Mouse (Mus musculus): ENCODE data around the gene Ecsit. TPM values are rescaled to one million over a fixed set of nuclear protein-coding genes. Genes with fewer than 3 reads are reported as not detected.

Ecsit gene
- polyA plus RNA-seq, 1 experiment from 2014 or later, result 47.7 TPM

- peak overlapping the region; percentile 91; the same call in 1 of the 2 replicates for H3K9ac ChIP-seq
- H3K4me1 ChIP-seq, result peaks cover 21% of the 10 kb centered on the region
- peak overlapping the region; percentile 94 for H3K4me2 ChIP-seq
- peaks cover 12% of the 10 kb centered on the region for H3K36me3 ChIP-seq (ENCODE audit: poor library complexity, severe bottlenecking)
- no peak overlapping the region for H3K27ac ChIP-seq
- H3K4me3 ChIP-seq, result peak overlapping the region; percentile 80
- no peak for ATAC-seq
- WGBS, result 47% methylated on average over 10 of the region's 10 CpGs
- no peaks in the 10 kb centered on the region for H3K9me3 ChIP-seq (replicated peaks)
- H3K27me3 ChIP-seq, result peaks cover 5% of the 10 kb centered on the region; the same call in 1 of the 2 replicates
These were observed 32.7 kb upstream of the Ecsit start for GRCm38 (mm10) chr9:22117754-22118456.

- WGBS, result under 1% methylated on average over 52 of the region's 52 CpGs
- Histone ChIP-seq H3K4me2 (peak within 1 kb of the TSS; percentile 94), H3K4me1 (peaks cover 21% of the 10 kb centered on the region), H3K36me3 (ENCODE audit: poor library complexity, severe bottlenecking) (peaks cover 22% of the 10 kb centered on the region), H3K27ac (peak within 1 kb of the TSS; percentile 72), H3K9ac (peak within 1 kb of the TSS; percentile 91), H3K27me3 (peaks cover 5% of the 10 kb centered on the region; the same call in 1 of the 2 replicates), H3K9me3 (replicated peaks) (no peaks in the 10 kb centered on the region), H3K4me3 (peak within 1 kb of the TSS; percentile 80)
- peak; percentile 98 for ATAC-seq
These were observed 31.6 kb upstream of the Ecsit start, which contains the start of gene Elof1 for GRCm38 (mm10) chr9:22116740-22117426. TSS of gene Elof1 (minus strand) at chr9:22117172.

GRCm38 (mm10) chr9:22116086-22116485 lies 30.8 kb upstream of the Ecsit start:
- no peaks in the 10 kb centered on the region for H3K9me3 ChIP-seq (replicated peaks)
- H3K4me3 ChIP-seq, result peak overlapping the region; percentile 80
- peak overlapping the region; percentile 94 for H3K4me2 ChIP-seq
- H3K9ac ChIP-seq, result peak overlapping the region; percentile 91
- H3K36me3 ChIP-seq (ENCODE audit: poor library complexity, severe bottlenecking), result peaks cover 30% of the 10 kb centered on the region
- peaks cover 21% of the 10 kb centered on the region for H3K4me1 ChIP-seq
- no peak for ATAC-seq
- WGBS, result 17% methylated on average over 15 of the region's 15 CpGs
- peaks cover 5% of the 10 kb centered on the region; the same call in 1 of the 2 replicates for H3K27me3 ChIP-seq
- H3K27ac ChIP-seq, result peak overlapping the region; percentile 44

- peak overlapping the region; percentile 80 for H3K4me3 ChIP-seq
- WGBS, result 90% methylated on average over 4 of the region's 4 CpGs
- ATAC-seq, result no peak
These were observed 30.4 kb upstream of the Ecsit start for GRCm38 (mm10) chr9:22115635-22116034.

GRCm38 (mm10) chr9:22108194-22108593 lies 23.0 kb upstream of the Ecsit start:
- ATAC-seq, result no peak
- 92% methylated on average over 9 of the region's 9 CpGs for WGBS
- Histone ChIP-seq H3K9me3 (replicated peaks) (no peaks in the 10 kb centered on the region), H3K4me1 (no peaks in the 10 kb centered on the region), H3K9ac (no peak overlapping the region), H3K27ac (no peak overlapping the region), H3K4me2 (no peak overlapping the region), H3K27me3 (no peaks in the 10 kb centered on the region), H3K4me3 (no peak overlapping the region), H3K36me3 (ENCODE audit: poor library complexity, severe bottlenecking) (peaks cover 40% of the 10 kb centered on the region)

More at GRCm38 (mm10) chr9:22115635-22116034, 30.4 kb upstream of the Ecsit start:
- H3K36me3 ChIP-seq (ENCODE audit: poor library complexity, severe bottlenecking), result peaks cover 34% of the 10 kb centered on the region
- H3K4me2 ChIP-seq, result peak overlapping the region; percentile 94
- peaks cover 5% of the 10 kb centered on the region; the same call in 1 of the 2 replicates for H3K27me3 ChIP-seq
- peaks cover 21% of the 10 kb centered on the region for H3K4me1 ChIP-seq
- H3K9ac ChIP-seq, result peak overlapping the region; percentile 91
- peak overlapping the region; percentile 44; the same call in 1 of the 2 replicates for H3K27ac ChIP-seq
- no peaks in the 10 kb centered on the region for H3K9me3 ChIP-seq (replicated peaks)

GRCm38 (mm10) chr9:22099922-22100321 lies 14.7 kb upstream of the Ecsit start:
- Histone ChIP-seq H3K9me3 (replicated peaks) (no peaks in the 10 kb centered on the region), H3K4me1 (peaks cover 6% of the 10 kb centered on the region; the same call in 1 of the 2 replicates), H3K27me3 (peaks cover 49% of the 10 kb centered on the region), H3K36me3 (ENCODE audit: poor library complexity, severe bottlenecking) (no peaks in the 10 kb centered on the region), H3K27ac (no peak overlapping the region), H3K4me2 (no peak overlapping the region), H3K4me3 (no peak overlapping the region), H3K9ac (no peak overlapping the region)
- no peak for ATAC-seq
- WGBS, result 6% methylated on average over 18 of the region's 18 CpGs

- Histone ChIP-seq H3K9me3 (replicated peaks) (no peaks in the 10 kb centered on the region), H3K27ac (no peak within 1 kb of the TSS), H3K27me3 (peaks cover 49% of the 10 kb centered on the region), H3K4me1 (peaks cover 6% of the 10 kb centered on the region; the same call in 1 of the 2 replicates), H3K4me3 (no peak within 1 kb of the TSS), H3K9ac (no peak within 1 kb of the TSS; the same call in 1 of the 2 replicates), H3K36me3 (ENCODE audit: poor library complexity, severe bottlenecking) (no peaks in the 10 kb centered on the region), H3K4me2 (no peak within 1 kb of the TSS)
- ATAC-seq, result no peak
- 14% methylated on average over 14 of the region's 14 CpGs for WGBS
These were observed 13.9 kb upstream of the Ecsit start, which contains the start of gene Cnn1 for GRCm38 (mm10) chr9:22098993-22099696. TSS of gene Cnn1 (plus strand) at chr9:22099216.

- no peak overlapping the region for H3K27ac ChIP-seq
- H3K9ac ChIP-seq, result peak overlapping the region; percentile 63
- peaks cover 6% of the 10 kb centered on the region; the same call in 1 of the 2 replicates for H3K4me1 ChIP-seq
- peak overlapping the region; percentile 68 for H3K4me2 ChIP-seq
- H3K27me3 ChIP-seq, result peaks cover 36% of the 10 kb centered on the region
- ATAC-seq, result peak; percentile 51
- H3K9me3 ChIP-seq (replicated peaks), result no peaks in the 10 kb centered on the region
- WGBS, result 2% methylated on average over 24 of the region's 24 CpGs
- H3K4me3 ChIP-seq, result peak overlapping the region; percentile 38
- H3K36me3 ChIP-seq (ENCODE audit: poor library complexity, severe bottlenecking), result no peaks in the 10 kb centered on the region
These were observed 10.6 kb upstream of the Ecsit start for GRCm38 (mm10) chr9:22095854-22096307.

- Histone ChIP-seq H3K4me1 (peaks cover 6% of the 10 kb centered on the region; the same call in 1 of the 2 replicates), H3K4me2 (no peak overlapping the region), H3K4me3 (no peak overlapping the region), H3K27me3 (peaks cover 5% of the 10 kb centered on the region), H3K36me3 (ENCODE audit: poor library complexity, severe bottlenecking) (no peaks in the 10 kb centered on the region), H3K9me3 (replicated peaks) (no peaks in the 10 kb centered on the region), H3K27ac (no peak overlapping the region), H3K9ac (no peak overlapping the region)
- ATAC-seq, result no peak
- 92% methylated on average over 6 of the region's 6 CpGs for WGBS
These were observed 7.5 kb upstream of the Ecsit start for GRCm38 (mm10) chr9:22092746-22093145.

GRCm38 (mm10) chr9:22089986-22090385 lies 4.7 kb upstream of the Ecsit start:
- Histone ChIP-seq H3K27ac (no peak overlapping the region), H3K36me3 (ENCODE audit: poor library complexity, severe bottlenecking) (no peaks in the 10 kb centered on the region), H3K9ac (no peak overlapping the region), H3K9me3 (replicated peaks) (no peaks in the 10 kb centered on the region), H3K4me1 (peaks cover 6% of the 10 kb centered on the region), H3K27me3 (no peaks in the 10 kb centered on the region; the same call in 1 of the 2 replicates), H3K4me2 (no peak overlapping the region), H3K4me3 (no peak overlapping the region)
- WGBS, result 84% methylated on average over 7 of the region's 7 CpGs
- no peak for ATAC-seq

- H3K4me2 ChIP-seq, result no peak overlapping the region
- 98% methylated on average over 7 of the region's 7 CpGs for WGBS
- H3K36me3 ChIP-seq (ENCODE audit: poor library complexity, severe bottlenecking), result no peaks in the 10 kb centered on the region
- no peak for ATAC-seq
- H3K27me3 ChIP-seq, result no peaks in the 10 kb centered on the region
- H3K9me3 ChIP-seq (replicated peaks), result no peaks in the 10 kb centered on the region
- H3K4me3 ChIP-seq, result no peak overlapping the region
- no peak overlapping the region for H3K27ac ChIP-seq
- no peak overlapping the region for H3K9ac ChIP-seq
- peaks cover 11% of the 10 kb centered on the region for H3K4me1 ChIP-seq
These were observed 4.0 kb upstream of the Ecsit start for GRCm38 (mm10) chr9:22089281-22089680.
